Mouse (Mus musculus) adrenal gland, postnatal 36 days (tissue): ENCODE measurements around the gene Ppp2r5c. TPM values are rescaled to one million over a fixed set of nuclear protein-coding genes. Genes with fewer than 3 reads are reported as not detected.

Source experiments
- DNase-seq, 2 experiments: peaks; one replicate each; pipeline ENCODE4 v3.0.0; 2021; ENCODE audit warnings: mixed read lengths in 1 of 2
- total RNA-seq, 2 experiments: library from RNA; stranded (reverse); gene quantifications; 2 replicates each; pipeline ENCODE4 v1.2.3; 2021

Ppp2r5c gene
- total RNA-seq, 2 experiments from 2014 or later: 104 to 114 TPM

GRCm38 (mm10) chr12:110438367-110438973 lies 8.4 kb upstream of the Ppp2r5c start:
- DNase-seq: no peak

- DNase-seq: no peak
These were observed 4.7 kb upstream of the Ppp2r5c start for GRCm38 (mm10) chr12:110442238-110442637.

GRCm38 (mm10) chr12:110444530-110444929 lies 2.4 kb upstream of the Ppp2r5c start:
- DNase-seq: no peak

- no peak for DNase-seq
These were observed 1.1 kb upstream of the Ppp2r5c start for GRCm38 (mm10) chr12:110445775-110446174.

GRCm38 (mm10) chr12:110447306-110447705 lies 386 bp downstream of the Ppp2r5c start:
- peak; percentile 62 to 77 for DNase-seq

GRCm38 (mm10) chr12:110448767-110449166 lies 1.8 kb downstream of the Ppp2r5c start:
- DNase-seq: no peak

GRCm38 (mm10) chr12:110454223-110454622 lies 7.3 kb downstream of the Ppp2r5c start:
- peak; percentile 77 to 80 for DNase-seq

- DNase-seq: no peak
These were observed 9.1 kb downstream of the Ppp2r5c start for GRCm38 (mm10) chr12:110456024-110456423.

- DNase-seq: no peak
These were observed 11.7 kb downstream of the Ppp2r5c start for GRCm38 (mm10) chr12:110458667-110459066.

- DNase-seq: peak; percentile 81 to 84
These were observed 13.7 kb downstream of the Ppp2r5c start for GRCm38 (mm10) chr12:110460418-110461300.

GRCm38 (mm10) chr12:110463711-110464110 lies 16.8 kb downstream of the Ppp2r5c start:
- no peak for DNase-seq

- no peak for DNase-seq
These were observed 24.5 kb downstream of the Ppp2r5c start for GRCm38 (mm10) chr12:110471426-110471825.

- no peak for DNase-seq
These were observed 25.3 kb downstream of the Ppp2r5c start for GRCm38 (mm10) chr12:110472247-110472646.

GRCm38 (mm10) chr12:110474497-110474896 lies 27.6 kb downstream of the Ppp2r5c start:
- DNase-seq: no peak

- no peak for DNase-seq
These were observed 29.6 kb downstream of the Ppp2r5c start for GRCm38 (mm10) chr12:110476561-110476960.

- no peak for DNase-seq
These were observed 31.0 kb downstream of the Ppp2r5c start for GRCm38 (mm10) chr12:110477906-110478305.

- peak; percentile 61 to 62 for DNase-seq
These were observed 31.7 kb downstream of the Ppp2r5c start for GRCm38 (mm10) chr12:110478601-110479008.

- DNase-seq: no peak
These were observed 32.3 kb downstream of the Ppp2r5c start for GRCm38 (mm10) chr12:110479268-110479667.

- DNase-seq: no peak
These were observed 33.8 kb downstream of the Ppp2r5c start for GRCm38 (mm10) chr12:110480701-110481100.

GRCm38 (mm10) chr12:110483761-110484160 lies 36.8 kb downstream of the Ppp2r5c start:
- no peak for DNase-seq

- no peak for DNase-seq
These were observed 38.1 kb downstream of the Ppp2r5c start for GRCm38 (mm10) chr12:110484824-110485584.

GRCm38 (mm10) chr12:110485585-110486331 lies 38.8 kb downstream of the Ppp2r5c start:
- DNase-seq: peak; percentile 87 to 88
